Mouse (Mus musculus): ENCODE data around the gene Samd3. TPM values are rescaled to one million over a fixed set of nuclear protein-coding genes. Genes with fewer than 3 reads are reported as not detected.

Gene Samd3
- total and polyA plus RNA-seq, 3 experiments, result 0.31 TPM; not detected in 2

GRCm38 (mm10) chr10:26314327-26314726, 84.8 kb downstream of the Samd3 start:
- intact Hi-C loops (cut with DNase I), result no loop called here
- Histone ChIP-seq H3K4me1 (ENCODE audit: control insufficient read depth, insufficient read depth, low read length) (no peaks in the 10 kb centered on the region), H3K79me2 (replicated peaks; ENCODE audit: control insufficient read depth, insufficient read depth, low read length) (no peaks in the 10 kb centered on the region), H3K27ac (no peak overlapping the region), H3K27me3 (ENCODE audit: control insufficient read depth, insufficient read depth, low read length) (no peaks in the 10 kb centered on the region), H3K36me3 (ENCODE audit: control insufficient read depth, insufficient read depth, low read length) (no peaks in the 10 kb centered on the region), H3K9ac (ENCODE audit: low read depth, low read length) (no peak overlapping the region), H3K4me3 (no peak overlapping the region)
- DNase-seq, result no peak
- 93% methylated on average over 15 of the region's 15 CpGs for WGBS
- TF ChIP-seq CTCF (IDR thresholded peaks at IDR 0.05), result no peak

- 69% methylated on average over 4 of the region's 4 CpGs for WGBS
- intact Hi-C loops (cut with DNase I), result no loop called here
- TF ChIP-seq EP300 (IDR thresholded peaks at IDR 0.05; ENCODE audit: insufficient read depth, low read depth, low read length), result no peak
- TF ChIP-seq POLR2A (IDR thresholded peaks at IDR 0.05; ENCODE audit: insufficient read depth, low read depth, low read length), result no peak
- TF ChIP-seq CTCF (IDR thresholded peaks at IDR 0.05), result no peak
- Histone ChIP-seq H3K4me1 (ENCODE audit: control insufficient read depth, insufficient read depth, low read length) (no peaks in the 10 kb centered on the region), H3K27me3 (ENCODE audit: control insufficient read depth, insufficient read depth, low read length) (no peaks in the 10 kb centered on the region), H3K36me3 (ENCODE audit: control insufficient read depth, insufficient read depth, low read length) (no peaks in the 10 kb centered on the region), H3K79me2 (replicated peaks; ENCODE audit: control insufficient read depth, insufficient read depth, low read length) (no peaks in the 10 kb centered on the region), H3K9ac (ENCODE audit: low read depth, low read length) (no peak overlapping the region), H3K27ac (no peak overlapping the region), H3K4me3 (no peak overlapping the region)
- no peak for DNase-seq
These were observed 91.2 kb downstream of the Samd3 start for GRCm38 (mm10) chr10:26320679-26321078.

Other genes with a start within 250 kb of the Samd3 start
- gene Gm9767, start 151.5 kb upstream of the Samd3 start, total RNA-seq (2021), result not detected
- gene Gm9767, start 151.5 kb upstream of the Samd3 start, polyA plus RNA-seq (2012; rRNA removed), result not detected in 2 replicates
- under 1 TPM in 1 of 2 experiments, not detected in 1; 0.09 TPM for gene Tmem200a, start 150.7 kb upstream of the Samd3 start, total RNA-seq (2021)
- gene Tmem200a, start 150.7 kb upstream of the Samd3 start, polyA plus RNA-seq (2012; rRNA removed), result 0.04 and 0.12 TPM in 2 replicates
- 1 to 10 TPM; 7.3 to 8.6 TPM for gene L3mbtl3, start 146.3 kb downstream of the Samd3 start, total RNA-seq (2021)
- 1.9 and 3.5 TPM in 2 replicates for gene L3mbtl3, start 146.3 kb downstream of the Samd3 start, polyA plus RNA-seq (2012; rRNA removed)

Measured in heart, adult 2 months (tissue).